Mouse (Mus musculus): ENCODE data around the gene Chn1. TPM values are rescaled to one million over a fixed set of nuclear protein-coding genes. Genes with fewer than 3 reads are reported as not detected.
A peak's percentile ranks its signal among the peaks of the same experiment; 100 is the strongest.

The Chn1 gene
- polyA plus RNA-seq, 1 experiment = 122 TPM

DNA sequence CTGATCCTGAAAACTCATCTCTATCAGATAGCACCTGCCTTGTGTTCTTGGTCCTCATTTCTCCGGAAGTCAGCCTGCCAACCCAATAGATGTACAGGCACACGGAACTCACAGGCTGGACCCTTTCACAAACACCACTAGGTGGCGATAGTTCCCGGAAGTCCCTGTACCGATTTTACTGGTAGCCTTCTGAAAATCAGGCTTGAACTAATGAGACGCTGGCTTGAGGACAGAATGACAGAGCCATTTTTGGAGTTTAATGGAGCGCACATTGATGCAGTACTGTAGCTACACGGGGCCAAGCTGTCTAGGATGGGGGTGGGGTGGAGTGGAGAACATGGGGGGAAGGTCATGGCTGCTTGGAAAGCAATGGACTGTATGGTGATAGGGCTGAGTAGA lies 213.5 kb downstream of the Chn1 start:
- Histone ChIP-seq H3K27ac (ENCODE audit: control insufficient read depth, insufficient read depth, low read depth, low read length) (no peak overlapping the region), H3K4me1 (ENCODE audit: control insufficient read depth, insufficient read depth, low read length) (peaks cover 5% of the 10 kb centered on the region), H3K36me3 (ENCODE audit: control insufficient read depth, insufficient read depth, low read length) (no peaks in the 10 kb centered on the region), H3K27me3 (ENCODE audit: control insufficient read depth, insufficient read depth, low read length) (no peaks in the 10 kb centered on the region), H3K4me3 (ENCODE audit: control insufficient read depth, low read depth, low read length) (peak overlapping the region; percentile 91)
- TF ChIP-seq CTCF (IDR thresholded peaks at IDR 0.05; ENCODE audit: control insufficient read depth, insufficient read depth, insufficient replicate concordance, low read depth, low read length) = peak; percentile 53; the same call in 1 of the 2 replicates
- no peak for TF ChIP-seq POLR2A (IDR thresholded peaks at IDR 0.05; ENCODE audit: control insufficient read depth, low read depth, low read length)

DNA sequence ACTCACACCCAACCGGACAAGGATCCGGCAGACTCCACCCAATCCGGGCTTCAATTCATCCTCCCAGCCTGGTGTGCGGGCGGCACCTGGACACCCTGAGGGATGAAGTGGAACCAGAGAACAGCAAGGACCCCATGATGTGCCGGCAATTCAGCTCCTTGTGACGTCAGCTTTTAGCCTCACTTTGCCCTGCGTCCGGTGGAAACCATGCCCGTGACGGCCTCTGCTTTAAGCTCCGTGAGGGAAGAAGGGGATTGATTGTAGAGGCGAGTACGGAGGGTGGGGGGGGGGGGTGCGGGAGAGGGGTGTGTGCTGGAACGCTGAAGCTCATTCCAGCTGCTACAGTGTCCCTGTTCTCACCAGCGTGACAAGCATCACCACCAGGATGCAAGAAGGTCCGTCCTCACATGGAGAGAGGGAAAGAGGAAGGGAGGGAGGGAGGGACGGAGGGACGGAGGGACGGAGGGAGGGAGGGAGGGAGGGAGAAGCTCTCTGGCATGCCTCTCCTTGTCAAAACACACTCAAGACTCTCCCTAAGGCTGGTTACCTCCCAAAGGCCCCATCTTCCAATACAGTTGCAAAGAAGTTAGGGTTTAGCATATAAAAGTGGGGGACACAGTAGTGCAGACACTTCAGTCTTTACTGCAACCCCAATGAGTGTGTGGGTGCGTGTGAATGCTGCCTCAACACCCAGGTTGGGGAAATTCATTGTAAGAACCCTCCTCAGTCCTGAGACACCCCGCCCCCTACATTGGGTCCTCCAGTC lies 214.1 kb downstream of the Chn1 start:
- H3K4me3 ChIP-seq (ENCODE audit: control insufficient read depth, low read depth, low read length) = peak overlapping the region; percentile 91
- no peaks in the 10 kb centered on the region for H3K27me3 ChIP-seq (ENCODE audit: control insufficient read depth, insufficient read depth, low read length)
- H3K27ac ChIP-seq (ENCODE audit: control insufficient read depth, insufficient read depth, low read depth, low read length) = no peak overlapping the region
- H3K36me3 ChIP-seq (ENCODE audit: control insufficient read depth, insufficient read depth, low read length) = no peaks in the 10 kb centered on the region
- H3K4me1 ChIP-seq (ENCODE audit: control insufficient read depth, insufficient read depth, low read length) = peaks cover 5% of the 10 kb centered on the region
- peak; percentile 48 for TF ChIP-seq POLR2A (IDR thresholded peaks at IDR 0.05; ENCODE audit: control insufficient read depth, low read depth, low read length)
- TF ChIP-seq CTCF (IDR thresholded peaks at IDR 0.05; ENCODE audit: control insufficient read depth, insufficient read depth, insufficient replicate concordance, low read depth, low read length) = no peak

Other genes starting within 250 kb of the Chn1 start
- 0.40 and 0.51 TPM in 2 replicates for gene Wipf1, start 245.6 kb downstream of the Chn1 start, polyA plus RNA-seq (2012; rRNA removed)
- gene Chrna1, start 195.0 kb downstream of the Chn1 start, polyA plus RNA-seq (2012; rRNA removed) = 0.12 and 0.13 TPM in 2 replicates
- 34.1 and 41.4 TPM in 2 replicates for gene Atf2, start 117.3 kb upstream of the Chn1 start, polyA plus RNA-seq (2012; rRNA removed)
- gene Atp5g3, start 136.0 kb upstream of the Chn1 start, polyA plus RNA-seq (2012; rRNA removed) = 126 and 130 TPM in 2 replicates